Mouse (Mus musculus) liver, embryonic 12.5 days (tissue): Measurements from ENCODE around the gene Dusp28. TPM values are rescaled to one million over a fixed set of nuclear protein-coding genes. Genes with fewer than 3 reads are reported as not detected.
A peak's percentile ranks its signal among the peaks of the same experiment; 100 is the strongest.

Source experiments
- ATAC-seq: fragments of 200-750 bp; cut with Nextera tagmentation; 2 replicates; pipeline ENCODE4 v1.8.0; 2017; ENCODE audit warnings: moderate number of reproducible peaks, mild to moderate bottlenecking, moderate library complexity
- H3K27ac ChIP-seq: fragments of 300-500 bp; sonication (generic); 2 replicates; pipeline ENCODE4 v1.5.1; 2016; ENCODE audit warnings: mild to moderate bottlenecking
- H3K27me3 ChIP-seq: fragments of 300-500 bp; sonication (generic); replicated peaks from 2 replicates; pipeline ENCODE4 v1.6.1; 2016; ENCODE audit warnings: mild to moderate bottlenecking, moderate library complexity
- H3K36me3 ChIP-seq: fragments of 300-500 bp; sonication (generic); 2 replicates; pipeline ENCODE4 v1.6.1; 2016; ENCODE audit warnings: mild to moderate bottlenecking, moderate library complexity
- H3K4me1 ChIP-seq: fragments of 300-500 bp; sonication (generic); 2 replicates; pipeline ENCODE4 v1.6.1; 2016
- H3K4me2 ChIP-seq: fragments of 300-500 bp; sonication (generic); 2 replicates; pipeline ENCODE4 v1.6.1; 2016; ENCODE audit warnings: mild to moderate bottlenecking, moderate library complexity
- H3K4me3 ChIP-seq: fragments of 300-500 bp; sonication (generic); 2 replicates; pipeline ENCODE4 v1.5.1; 2016; ENCODE audit warnings: mild to moderate bottlenecking, moderate library complexity
- H3K9ac ChIP-seq: fragments of 300-500 bp; sonication (generic); 2 replicates; pipeline ENCODE4 v1.6.1; 2016; ENCODE audit warnings: mild to moderate bottlenecking, moderate library complexity
- H3K9me3 ChIP-seq: fragments of 300-500 bp; sonication (generic); replicated peaks from 2 replicates; pipeline ENCODE4 v1.6.1; 2016; ENCODE audit warnings: mild to moderate bottlenecking, moderate library complexity
- WGBS: fragments of 180-500 bp; shearing (Covaris S2); methylation state at CpG from one replicate; pipeline ENCODE4 v1.1.7; 2016; ENCODE audit not compliant: insufficient replicate concordance; 5-methylcytosine and 5-hydroxymethylcytosine counted together
- polyA plus RNA-seq: library from polyadenylated mRNA; unstranded; fragments of >200 nt; fragmentation: Nextera tagmentation; extraction: Ambion mirVana; gene quantifications from 2 replicates; pipeline ENCODE4 v1.2.1, GENCODE M21; 2016

Gene Dusp28
- polyA plus RNA-seq, 1 experiment from 2014 or later: 7.2 TPM

DNA sequence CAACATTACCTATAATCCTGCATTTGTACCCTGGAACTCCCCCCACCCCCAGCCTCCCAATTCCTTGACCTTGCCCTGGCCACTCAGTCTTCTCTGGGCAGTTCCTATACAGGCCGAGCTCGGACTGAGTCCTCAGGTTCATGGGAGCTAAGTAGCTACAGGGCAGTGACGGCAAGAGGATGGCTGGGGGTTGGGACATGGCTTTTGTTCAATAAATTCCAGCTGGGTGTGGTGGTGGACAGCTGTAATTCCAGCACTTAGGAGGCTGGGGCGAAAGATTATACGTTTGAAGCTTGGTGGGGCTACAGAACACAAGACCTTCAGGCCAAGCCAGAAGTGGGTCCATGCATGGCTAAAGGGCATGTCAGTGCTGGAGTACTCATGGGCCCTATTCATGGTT lies 26.7 kb upstream of the Dusp28 start:
- Histone ChIP-seq H3K4me3 (no peak overlapping the region), H3K27ac (no peak overlapping the region), H3K36me3 (no peaks in the 10 kb centered on the region), H3K4me1 (no peaks in the 10 kb centered on the region), H3K9me3 (no peaks in the 10 kb centered on the region), H3K9ac (no peak overlapping the region), H3K4me2 (no peak overlapping the region), H3K27me3 (no peaks in the 10 kb centered on the region; the same call in 1 of the 2 replicates)
- 73% methylated on average over 5 of the region's 5 CpGs for WGBS
- ATAC-seq: no peak

DNA sequence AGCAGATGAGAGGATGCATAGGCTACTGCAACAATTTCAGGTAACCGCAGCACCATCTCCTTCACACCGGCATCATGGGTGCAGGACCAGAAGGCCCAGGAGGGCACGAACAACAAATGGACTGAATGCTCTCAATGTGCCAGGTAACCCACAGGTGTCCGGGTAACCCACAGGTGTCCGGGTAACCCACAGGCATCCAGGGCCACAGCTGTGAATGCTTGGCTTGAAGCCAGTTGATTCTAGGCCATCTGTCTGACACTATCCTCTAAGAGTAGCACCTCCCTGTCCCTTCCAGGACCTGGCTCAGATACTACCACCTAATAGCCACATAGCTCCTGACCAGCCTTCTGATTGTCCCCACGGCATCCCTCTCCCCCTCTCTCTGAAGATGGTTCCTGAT lies 24.8 kb upstream of the Dusp28 start:
- Histone ChIP-seq H3K36me3 (no peaks in the 10 kb centered on the region), H3K27me3 (no peaks in the 10 kb centered on the region; the same call in 1 of the 2 replicates), H3K9me3 (no peaks in the 10 kb centered on the region), H3K9ac (no peak overlapping the region), H3K4me3 (no peak overlapping the region), H3K4me2 (no peak overlapping the region), H3K4me1 (no peaks in the 10 kb centered on the region), H3K27ac (no peak overlapping the region)
- WGBS: 67% methylated on average over 6 of the region's 6 CpGs
- no peak for ATAC-seq

DNA sequence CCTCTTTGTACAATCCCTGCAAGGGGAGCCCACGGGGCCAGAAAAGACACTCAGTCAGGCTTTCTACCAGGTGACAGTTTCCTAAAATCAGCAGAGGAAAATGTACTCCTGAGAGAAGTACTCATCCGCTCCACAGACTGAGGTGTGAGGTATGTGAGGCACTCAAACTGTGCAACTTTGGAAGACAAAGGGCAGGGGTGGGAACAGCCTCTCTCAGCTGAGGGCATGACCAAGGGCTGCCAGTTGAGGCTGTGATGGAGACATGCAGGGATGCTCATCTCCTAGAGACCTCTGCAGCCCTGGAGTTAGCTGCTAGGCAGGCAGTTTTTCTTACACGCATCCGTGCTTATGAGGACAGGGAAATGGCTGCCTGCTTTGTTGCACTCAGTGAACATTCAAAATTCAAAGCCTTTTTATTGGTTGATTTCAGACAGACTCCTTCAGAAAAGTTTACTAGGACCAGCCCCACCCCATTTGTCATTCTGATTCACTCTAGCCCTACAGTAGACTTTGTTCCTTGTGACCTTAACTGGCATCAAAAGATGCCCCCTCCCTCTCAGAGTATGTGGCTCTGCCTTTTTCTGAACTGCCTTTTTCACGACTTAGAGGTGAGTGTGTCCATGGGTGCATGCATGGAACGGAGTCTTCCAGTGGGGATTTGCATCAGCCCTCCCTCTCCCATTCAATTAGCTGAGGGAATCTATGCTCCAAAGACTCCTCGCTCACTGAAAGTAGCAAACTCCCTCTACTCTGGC lies 17.7 kb upstream of the Dusp28 start:
- no peak for ATAC-seq
- Histone ChIP-seq H3K27ac (no peak overlapping the region), H3K9me3 (no peaks in the 10 kb centered on the region), H3K9ac (no peak overlapping the region), H3K27me3 (no peaks in the 10 kb centered on the region), H3K36me3 (no peaks in the 10 kb centered on the region), H3K4me3 (no peak overlapping the region), H3K4me1 (no peaks in the 10 kb centered on the region), H3K4me2 (no peak overlapping the region)
- 61% methylated on average over 7 of the region's 7 CpGs for WGBS

DNA sequence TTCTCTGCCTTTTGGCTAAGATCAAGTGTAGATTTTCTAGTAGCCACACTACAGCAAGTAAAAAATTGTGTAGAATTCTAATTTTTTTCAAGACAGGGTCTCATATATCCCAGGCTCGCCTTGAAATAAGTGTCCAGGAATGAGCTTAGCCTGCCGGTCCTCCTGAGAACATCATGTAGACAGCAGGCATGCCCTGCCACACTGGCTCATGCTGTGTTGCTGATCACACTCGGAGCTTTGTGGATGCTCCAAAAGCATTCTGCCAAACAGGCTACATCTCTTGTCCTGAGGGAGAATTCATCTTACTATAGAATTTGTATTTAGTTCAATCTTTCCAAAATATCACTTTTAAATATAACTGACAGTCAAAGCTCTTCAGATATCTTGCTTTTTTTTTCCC lies 14.0 kb upstream of the Dusp28 start:
- no peaks in the 10 kb centered on the region; the same call in 1 of the 2 replicates for H3K27me3 ChIP-seq
- WGBS: 53% methylated on average over 3 of the region's 3 CpGs
- no peaks in the 10 kb centered on the region for H3K9me3 ChIP-seq
- no peak for ATAC-seq
- H3K4me1 ChIP-seq: no peaks in the 10 kb centered on the region
- H3K27ac ChIP-seq: no peak overlapping the region
- H3K36me3 ChIP-seq: no peaks in the 10 kb centered on the region
- no peak overlapping the region for H3K9ac ChIP-seq
- no peak overlapping the region for H3K4me2 ChIP-seq
- no peak overlapping the region for H3K4me3 ChIP-seq

DNA sequence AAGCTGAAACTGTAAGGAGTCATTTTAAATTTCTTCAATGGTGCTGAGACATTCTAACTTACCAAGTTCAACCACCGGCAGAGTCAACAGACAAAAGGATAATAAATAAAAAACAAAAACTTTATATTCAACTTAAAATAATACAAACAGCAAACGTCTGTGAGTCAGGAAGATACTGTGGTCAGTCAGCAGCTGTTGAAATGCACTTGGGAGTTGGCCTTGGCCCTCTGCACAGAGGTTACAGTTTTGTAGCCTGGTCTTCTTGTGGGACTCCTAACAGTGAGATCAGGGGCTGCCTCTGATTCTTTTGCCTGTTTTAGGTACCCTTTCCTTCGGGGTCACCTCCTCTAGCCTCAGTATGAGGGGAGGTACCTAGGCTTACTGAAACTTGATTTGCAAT lies 12.9 kb upstream of the Dusp28 start:
- Histone ChIP-seq H3K36me3 (no peaks in the 10 kb centered on the region), H3K27me3 (no peaks in the 10 kb centered on the region; the same call in 1 of the 2 replicates), H3K9me3 (no peaks in the 10 kb centered on the region), H3K27ac (no peak overlapping the region), H3K9ac (no peak overlapping the region), H3K4me2 (no peak overlapping the region), H3K4me3 (no peak overlapping the region), H3K4me1 (no peaks in the 10 kb centered on the region)
- WGBS: 45% methylated on average over 3 of the region's 3 CpGs
- no peak for ATAC-seq

DNA sequence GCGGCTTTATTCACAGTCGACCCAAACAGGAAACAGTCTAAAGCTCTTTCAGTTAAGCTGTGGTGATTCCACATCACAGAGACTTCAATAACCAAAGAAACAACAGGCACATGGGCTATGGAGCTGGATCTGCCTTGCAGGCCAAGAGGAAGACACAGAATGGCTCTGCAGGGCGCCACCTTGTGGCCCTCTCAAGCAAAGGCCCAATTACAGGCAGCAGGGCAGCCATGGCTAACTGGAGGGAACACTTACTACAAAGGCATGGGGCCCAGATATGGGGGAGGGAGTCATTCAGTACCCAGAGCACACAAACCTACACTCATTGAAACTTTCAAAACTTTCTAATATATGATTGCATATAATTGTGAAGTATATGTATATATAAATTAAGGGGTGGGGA lies 11.7 kb upstream of the Dusp28 start:
- ATAC-seq: no peak
- no peak overlapping the region for H3K4me3 ChIP-seq

DNA sequence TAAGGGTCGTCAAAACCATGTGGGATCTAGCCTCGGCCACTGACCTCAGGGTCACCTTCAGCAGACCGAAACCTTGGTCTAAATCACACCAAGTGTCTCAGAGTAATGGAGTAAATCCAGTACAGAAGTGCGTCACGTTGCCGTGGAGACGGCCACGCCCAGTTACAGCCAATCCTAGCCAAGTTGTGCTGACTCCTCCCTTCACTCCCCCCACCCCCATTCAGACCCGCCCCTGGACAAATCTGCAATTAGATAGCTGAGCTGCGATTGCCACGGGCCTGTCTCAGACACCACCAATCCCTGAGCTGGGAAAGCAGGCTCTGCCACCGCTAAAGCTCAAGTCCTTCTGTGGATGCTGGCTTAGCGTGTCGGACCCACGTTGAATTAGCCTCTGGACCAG lies 4.0 kb upstream of the Dusp28 start, which contains the start of gene Ankmy1:
Gene Ankmy1, minus strand, starts transcription at position 121 of the 400 bp plus-strand sequence.
- peak within 1 kb of the TSS; percentile 29 for H3K4me2 ChIP-seq
- no peaks in the 10 kb centered on the region for H3K9me3 ChIP-seq
- no peaks in the 10 kb centered on the region for H3K36me3 ChIP-seq
- ATAC-seq: no peak
- H3K27ac ChIP-seq: no peak within 1 kb of the TSS
- peaks cover 39% of the 10 kb centered on the region for H3K27me3 ChIP-seq
- peaks cover 18% of the 10 kb centered on the region for H3K4me1 ChIP-seq
- H3K4me3 ChIP-seq: no peak within 1 kb of the TSS
- no peak within 1 kb of the TSS for H3K9ac ChIP-seq
- 5% methylated on average over 15 of the region's 15 CpGs for WGBS

More for the DNA sequence above, 11.7 kb upstream of the Dusp28 start:
- WGBS: 10% methylated on average over 3 of the region's 3 CpGs
- Histone ChIP-seq H3K9ac (no peak overlapping the region), H3K27ac (no peak overlapping the region), H3K4me2 (no peak overlapping the region), H3K27me3 (peaks cover 9% of the 10 kb centered on the region), H3K36me3 (no peaks in the 10 kb centered on the region), H3K9me3 (no peaks in the 10 kb centered on the region), H3K4me1 (no peaks in the 10 kb centered on the region)

DNA sequence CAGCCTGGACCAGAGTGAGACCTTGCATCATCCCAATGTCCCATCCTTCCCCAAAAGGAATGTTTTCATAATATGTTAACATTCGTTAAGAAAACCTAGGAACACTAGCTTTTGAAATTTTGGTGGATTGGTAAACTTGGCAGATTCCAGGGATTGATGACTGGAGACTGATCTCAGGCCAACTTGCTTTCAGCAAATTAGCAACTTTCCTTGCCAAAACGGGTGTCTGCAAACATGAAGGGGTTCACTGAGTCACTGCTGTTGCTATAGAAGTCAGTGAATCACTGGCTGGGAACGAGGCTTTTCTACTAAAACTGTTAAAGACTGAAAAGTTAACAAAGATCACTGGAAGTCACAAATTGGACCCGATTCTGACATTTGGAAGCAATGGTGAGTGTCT lies 3.2 kb upstream of the Dusp28 start:
- Histone ChIP-seq H3K4me3 (no peak overlapping the region), H3K27ac (no peak overlapping the region), H3K36me3 (no peaks in the 10 kb centered on the region), H3K27me3 (peaks cover 39% of the 10 kb centered on the region), H3K4me1 (peaks cover 27% of the 10 kb centered on the region), H3K4me2 (no peak overlapping the region), H3K9me3 (no peaks in the 10 kb centered on the region), H3K9ac (no peak overlapping the region)
- 61% methylated on average over 4 of the region's 4 CpGs for whole genome bisulfite sequencing
- ATAC-seq: no peak

DNA sequence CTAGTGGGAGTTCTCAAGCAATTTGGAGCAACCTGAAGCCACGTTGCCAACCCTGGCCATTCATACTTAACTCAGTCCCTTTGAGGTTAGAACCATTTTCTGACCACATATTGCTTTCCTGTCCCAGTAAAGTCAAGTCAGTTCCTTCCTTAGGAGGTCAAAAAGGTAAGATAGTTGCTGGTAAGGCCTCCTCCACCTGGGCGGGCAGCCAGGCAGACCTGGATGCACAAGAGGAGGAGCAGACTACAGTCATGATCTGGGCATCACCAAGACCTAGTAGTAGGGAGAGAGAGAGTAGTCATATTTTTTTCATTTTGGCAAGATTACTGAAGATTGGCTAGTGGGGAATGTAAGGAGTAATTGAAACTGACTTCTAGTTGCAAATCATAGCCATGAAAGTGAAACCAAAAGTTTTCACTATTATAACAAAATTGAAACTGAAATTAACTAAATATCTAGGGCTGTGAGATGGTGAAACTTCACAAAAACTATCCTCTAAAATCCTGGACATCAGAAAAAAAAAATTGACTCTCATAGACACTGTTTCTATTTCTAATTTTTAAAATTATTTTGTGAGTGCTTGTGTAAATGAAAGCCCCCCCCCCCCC lies 974 bp upstream of the Dusp28 start:
- H3K4me2 ChIP-seq: peak overlapping the region; percentile 91
- H3K4me1 ChIP-seq: peaks cover 45% of the 10 kb centered on the region
- no peak overlapping the region for H3K9ac ChIP-seq
- no peak overlapping the region for H3K27ac ChIP-seq
- H3K4me3 ChIP-seq: no peak overlapping the region
- peaks cover 34% of the 10 kb centered on the region for H3K27me3 ChIP-seq
- no peaks in the 10 kb centered on the region for H3K9me3 ChIP-seq
- no peak for ATAC-seq
- WGBS: 64% methylated on average over 2 of the region's 2 CpGs
- no peaks in the 10 kb centered on the region for H3K36me3 ChIP-seq

DNA sequence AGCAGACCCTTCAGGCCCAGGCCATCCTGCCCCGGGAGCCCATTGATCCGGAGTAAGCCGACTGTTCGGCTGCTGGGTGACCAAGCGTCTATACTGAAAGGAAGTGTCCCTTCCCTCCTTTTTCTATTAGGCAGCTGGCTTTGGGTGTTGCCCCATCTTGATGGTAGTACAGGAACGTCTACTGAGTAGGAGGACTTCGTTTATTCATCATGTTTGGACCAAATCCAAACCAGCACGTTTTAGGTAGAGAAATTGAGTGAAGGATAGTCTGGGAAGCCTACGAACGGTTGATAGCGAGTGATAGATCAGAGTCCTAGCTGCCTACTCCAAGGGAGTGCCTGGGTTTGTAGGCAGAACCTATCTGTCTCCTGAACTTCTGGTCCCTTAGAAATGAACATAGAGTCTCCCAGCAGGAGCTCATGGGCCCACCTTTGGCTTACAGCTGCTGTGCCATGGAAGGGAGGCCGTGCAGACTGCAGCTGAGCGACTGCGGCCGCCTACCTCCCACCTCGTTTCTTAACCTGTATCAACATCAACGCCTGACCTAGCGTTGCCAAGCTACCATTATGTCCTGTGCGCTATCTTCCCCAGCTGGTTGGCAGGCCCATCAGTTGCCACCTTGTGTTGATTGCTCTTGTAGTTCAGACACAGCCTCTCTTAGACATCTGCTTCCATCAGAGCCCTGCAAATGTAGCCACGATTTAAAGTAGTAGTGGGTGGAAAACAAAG lies 1.0 kb downstream of the Dusp28 start:
- Histone ChIP-seq H3K9ac (peak overlapping the region; percentile 80), H3K36me3 (no peaks in the 10 kb centered on the region), H3K27ac (peak overlapping the region; percentile 89), H3K4me2 (peak overlapping the region; percentile 91), H3K4me1 (peaks cover 59% of the 10 kb centered on the region), H3K27me3 (peaks cover 14% of the 10 kb centered on the region), H3K9me3 (no peaks in the 10 kb centered on the region), H3K4me3 (peak overlapping the region; percentile 80)
- peak; percentile 26 for ATAC-seq
- WGBS: 41% methylated on average over 20 of the region's 20 CpGs

DNA sequence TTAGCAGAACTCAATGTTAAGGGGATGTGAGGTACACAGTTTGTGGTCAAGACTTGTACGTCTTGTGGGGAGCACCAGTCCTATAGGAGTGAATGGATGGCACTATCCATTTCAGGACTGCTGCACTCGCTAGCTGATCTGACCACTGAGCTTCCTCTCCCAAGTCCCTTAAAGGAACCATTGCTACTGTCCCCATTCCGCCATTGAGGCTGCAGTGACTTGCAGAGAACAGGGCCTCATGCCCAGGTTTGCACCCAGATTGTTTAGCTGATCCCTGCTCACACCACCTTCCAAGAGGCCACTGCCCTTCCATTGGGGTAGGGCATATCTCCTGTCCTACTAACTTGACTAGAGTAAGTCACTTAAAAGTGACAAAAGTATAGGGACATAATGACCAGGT lies 1.9 kb downstream of the Dusp28 start:
- Histone ChIP-seq H3K36me3 (peaks cover 7% of the 10 kb centered on the region), H3K9ac (no peak overlapping the region), H3K4me1 (peaks cover 58% of the 10 kb centered on the region), H3K4me2 (no peak overlapping the region), H3K4me3 (no peak overlapping the region), H3K27ac (no peak overlapping the region), H3K27me3 (peaks cover 8% of the 10 kb centered on the region), H3K9me3 (no peaks in the 10 kb centered on the region)
- ATAC-seq: no peak
- 81% methylated on average over 3 of the region's 3 CpGs for WGBS

DNA sequence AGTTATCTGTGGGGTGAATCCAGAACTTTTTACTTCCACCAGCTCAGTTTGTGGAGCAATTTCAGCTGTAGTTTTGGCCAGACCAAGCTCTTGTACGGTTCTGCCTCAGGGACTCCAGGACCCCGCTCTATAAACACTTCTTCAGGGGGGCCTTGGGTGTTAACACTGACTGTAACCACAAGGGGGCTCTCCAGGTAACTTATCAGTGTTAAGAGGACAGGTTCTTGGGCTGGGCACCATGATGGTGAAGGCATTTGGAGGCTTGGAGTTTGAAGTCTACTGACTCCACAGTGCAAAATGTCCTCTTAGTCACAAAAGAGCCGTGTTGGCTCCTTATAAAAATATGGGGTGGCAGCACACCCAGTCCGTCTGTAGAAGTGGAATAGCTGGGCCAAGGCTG lies 2.3 kb downstream of the Dusp28 start:
- Histone ChIP-seq H3K9ac (no peak overlapping the region), H3K27me3 (peaks cover 8% of the 10 kb centered on the region), H3K36me3 (peaks cover 11% of the 10 kb centered on the region), H3K4me3 (no peak overlapping the region), H3K4me2 (no peak overlapping the region), H3K4me1 (peaks cover 58% of the 10 kb centered on the region), H3K9me3 (no peaks in the 10 kb centered on the region), H3K27ac (no peak overlapping the region)
- ATAC-seq: no peak
- WGBS: 51% methylated on average over 4 of the region's 4 CpGs
